Mouse (Mus musculus): ENCODE measurements around the gene Khdc3. TPM values are rescaled to one million over a fixed set of nuclear protein-coding genes. Genes with fewer than 3 reads are reported as not detected.
"Not testable (repeated sequence)": the region's sequence is repeated elsewhere in the genome, so short reads cannot be mapped to it uniquely, and the experiment has no call there.

The Khdc3 gene
- total RNA-seq, 2 experiments from 2014 or later: not detected

GRCm38 (mm10) chr9:73091747-73092146 lies 9.9 kb upstream of the Khdc3 start:
- no peak; the same call in 1 of the 2 replicates for ATAC-seq (replicated peaks; ENCODE audit: low FRiP score, low TSS enrichment, poor library complexity, severe bottlenecking)

GRCm38 (mm10) chr9:73094580-73094979 lies 7.1 kb upstream of the Khdc3 start:
- no peak for ATAC-seq (replicated peaks; ENCODE audit: low FRiP score, low TSS enrichment, poor library complexity, severe bottlenecking)

GRCm38 (mm10) chr9:73097898-73098297 lies 3.7 kb upstream of the Khdc3 start:
- no peak for ATAC-seq (replicated peaks; ENCODE audit: low FRiP score, low TSS enrichment, poor library complexity, severe bottlenecking)

GRCm38 (mm10) chr9:73102181-73102580 lies 545 bp downstream of the Khdc3 start, which contains the start of gene Gm20509:
Gm20509 (plus strand) TSS chr9:73102470.
- ATAC-seq (replicated peaks; ENCODE audit: low FRiP score, low TSS enrichment, poor library complexity, severe bottlenecking): no peak

- peak; percentile 45 for ATAC-seq (replicated peaks; ENCODE audit: low FRiP score, low TSS enrichment, poor library complexity, severe bottlenecking)
Observed at GRCm38 (mm10) chr9:73103159-73103879, 1.7 kb downstream of the Khdc3 start.

GRCm38 (mm10) chr9:73103880-73104198 lies 2.2 kb downstream of the Khdc3 start:
- ATAC-seq (replicated peaks; ENCODE audit: low FRiP score, low TSS enrichment, poor library complexity, severe bottlenecking): 0 out of 2 replicates have a peak, but pooled peaks have one; percentile 6

GRCm38 (mm10) chr9:73105141-73105540 lies 3.5 kb downstream of the Khdc3 start:
- no peak for ATAC-seq (replicated peaks; ENCODE audit: low FRiP score, low TSS enrichment, poor library complexity, severe bottlenecking)

- ATAC-seq (replicated peaks; ENCODE audit: low FRiP score, low TSS enrichment, poor library complexity, severe bottlenecking): no peak
Observed at GRCm38 (mm10) chr9:73105771-73106170, 4.1 kb downstream of the Khdc3 start.

GRCm38 (mm10) chr9:73112919-73113906 lies 11.6 kb downstream of the Khdc3 start, which contains the start of gene Rsl24d1:
Rsl24d1 (plus strand) TSS chr9:73113426.
- ATAC-seq (replicated peaks; ENCODE audit: low FRiP score, low TSS enrichment, poor library complexity, severe bottlenecking): peak; percentile 99

GRCm38 (mm10) chr9:73116704-73117103 lies 15.1 kb downstream of the Khdc3 start:
- ATAC-seq (replicated peaks; ENCODE audit: low FRiP score, low TSS enrichment, poor library complexity, severe bottlenecking): not testable (repeated sequence)

GRCm38 (mm10) chr9:73118012-73118411 lies 16.4 kb downstream of the Khdc3 start:
- no peak for ATAC-seq (replicated peaks; ENCODE audit: low FRiP score, low TSS enrichment, poor library complexity, severe bottlenecking)

- ATAC-seq (replicated peaks; ENCODE audit: low FRiP score, low TSS enrichment, poor library complexity, severe bottlenecking): peak; percentile 88
Observed at GRCm38 (mm10) chr9:73121735-73122134, 20.1 kb downstream of the Khdc3 start.

- no peak for ATAC-seq (replicated peaks; ENCODE audit: low FRiP score, low TSS enrichment, poor library complexity, severe bottlenecking)
Observed at GRCm38 (mm10) chr9:73125043-73125570, 23.5 kb downstream of the Khdc3 start.

- no peak for ATAC-seq (replicated peaks; ENCODE audit: low FRiP score, low TSS enrichment, poor library complexity, severe bottlenecking)
Observed at GRCm38 (mm10) chr9:73127457-73127856, 25.8 kb downstream of the Khdc3 start.

GRCm38 (mm10) chr9:73129875-73130274 lies 28.2 kb downstream of the Khdc3 start:
- no peak for ATAC-seq (replicated peaks; ENCODE audit: low FRiP score, low TSS enrichment, poor library complexity, severe bottlenecking)

GRCm38 (mm10) chr9:73130529-73130928 lies 28.9 kb downstream of the Khdc3 start:
- no peak for ATAC-seq (replicated peaks; ENCODE audit: low FRiP score, low TSS enrichment, poor library complexity, severe bottlenecking)

- ATAC-seq (replicated peaks; ENCODE audit: low FRiP score, low TSS enrichment, poor library complexity, severe bottlenecking): no peak
Observed at GRCm38 (mm10) chr9:73137341-73137886, 35.8 kb downstream of the Khdc3 start.
